Mouse (Mus musculus): ENCODE results near the gene Gm26558. TPM values are rescaled to one million over a fixed set of nuclear protein-coding genes. Genes with fewer than 3 reads are reported as not detected.

Gm26558 gene
- total RNA-seq, 1 experiment, result 0.27 TPM

DNA sequence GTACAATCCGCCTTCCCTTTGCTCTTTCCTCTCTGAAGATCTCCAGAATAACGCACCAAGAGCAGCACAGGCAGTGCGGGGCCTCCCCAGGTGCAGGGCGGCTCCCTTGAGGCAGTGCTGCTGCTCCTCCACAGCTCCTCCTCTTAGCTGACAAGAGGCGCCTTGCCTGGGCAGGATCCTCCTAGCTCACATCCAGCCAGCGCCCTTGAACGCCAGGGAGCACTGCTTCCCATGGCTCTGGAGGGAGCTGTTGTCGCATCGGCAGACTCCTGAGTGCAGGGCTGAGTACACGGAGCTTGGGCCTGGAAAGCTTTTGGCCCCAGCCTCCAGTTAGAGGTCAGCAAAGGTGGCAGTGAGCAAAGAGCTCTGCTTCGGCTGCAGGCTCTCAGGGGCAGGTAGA is 28.3 kb upstream of the Gm26558 start:
- H3K9ac ChIP-seq (ENCODE audit: insufficient read depth, low read depth, low read length, poor library complexity, severe bottlenecking), result peak overlapping the region; percentile 43
- TF ChIP-seq CHD2 (IDR thresholded peaks at IDR 0.05; ENCODE audit: low read depth, low read length) (no peak), MAFK (IDR thresholded peaks at IDR 0.05; ENCODE audit: insufficient read depth, low read depth, low read length) (no peak), ZNF384 (IDR thresholded peaks at IDR 0.05; ENCODE audit: low read depth, low read length) (no peak), HCFC1 (IDR thresholded peaks at IDR 0.05; ENCODE audit: borderline replicate concordance, insufficient read depth, low read length) (no peak), ZC3H11A (IDR thresholded peaks at IDR 0.05; ENCODE audit: borderline replicate concordance, low read depth, low read length) (no peak)
- H3K27ac ChIP-seq (ENCODE audit: insufficient read depth, low read depth, low read length, poor library complexity, severe bottlenecking), result peak overlapping the region; percentile 52

DNA sequence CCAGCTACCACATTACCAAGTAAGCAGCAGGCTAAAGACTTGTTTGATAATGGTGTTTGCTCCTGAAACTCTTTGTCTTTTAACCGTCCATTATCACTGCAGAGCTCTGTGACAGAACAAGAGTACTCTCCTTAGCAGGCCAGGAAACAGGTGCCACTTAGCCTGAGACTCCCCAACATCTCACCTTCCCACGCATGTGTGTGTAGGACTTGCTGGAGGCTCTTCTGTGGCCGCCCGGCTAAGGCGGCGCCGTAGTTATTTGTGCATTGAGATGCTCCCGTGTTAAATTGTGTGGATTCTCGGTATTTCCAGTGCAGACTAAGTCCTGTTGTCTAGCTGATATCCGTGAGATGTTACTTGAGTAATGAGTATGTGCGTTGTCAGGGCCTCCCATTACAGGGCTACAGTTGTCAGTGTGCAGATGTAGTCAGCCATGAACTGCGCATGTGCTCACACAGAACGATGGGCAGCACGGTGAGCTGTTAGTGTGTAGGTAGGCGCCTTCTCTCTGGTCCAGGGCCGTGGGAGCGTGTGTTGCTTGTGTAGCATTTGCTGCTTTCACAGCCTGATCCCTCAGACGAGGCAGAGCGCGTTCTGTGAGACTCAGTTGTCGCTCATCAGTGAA is 26.7 kb upstream of the Gm26558 start:
- Histone ChIP-seq H3K9me3 (ENCODE audit: control insufficient read depth, insufficient read depth, low read depth, low read length) (no peaks in the 10 kb centered on the region), H3K4me1 (ENCODE audit: control insufficient read depth in 2 of 2, insufficient read depth in 2 of 2, low read length in 2 of 2, poor library complexity in 1 of 2) (peaks cover 0 to 16% of the 10 kb centered on the region in 2 experiments), H3K4me3 (ENCODE audit: insufficient read depth in 1 of 2, low read depth in 1 of 2, low read length in 2 of 2, poor library complexity in 1 of 2, severe bottlenecking in 1 of 2) (no peak overlapping the region), H3K9ac (ENCODE audit: insufficient read depth, low read depth, low read length, poor library complexity, severe bottlenecking) (no peak overlapping the region), H3K36me3 (ENCODE audit: control insufficient read depth, insufficient read depth, low read length, poor library complexity, severe bottlenecking) (peaks cover 35% of the 10 kb centered on the region), H3K27ac (ENCODE audit: insufficient read depth, low read depth, low read length, poor library complexity, severe bottlenecking) (no peak overlapping the region)
- in situ Hi-C loops (cut with MboI; ENCODE audit: low sequenced_read_pairs in 2 of 2, unreplicated experiment in 2 of 2), result no loop called here
- DNase-seq (ENCODE audit: low read depth, low spot score), result no peak
- no peak for TF ChIP-seq ZNF384 (IDR thresholded peaks at IDR 0.05; ENCODE audit: low read depth, low read length)
- TF ChIP-seq HCFC1 (IDR thresholded peaks at IDR 0.05; ENCODE audit: borderline replicate concordance, insufficient read depth, low read length), result no peak
- no peak for TF ChIP-seq MAFK (IDR thresholded peaks at IDR 0.05; ENCODE audit: insufficient read depth, low read depth, low read length)
- TF ChIP-seq CHD2 (IDR thresholded peaks at IDR 0.05; ENCODE audit: low read depth, low read length), result no peak
- no peak for TF ChIP-seq ZC3H11A (IDR thresholded peaks at IDR 0.05; ENCODE audit: borderline replicate concordance, low read depth, low read length)

More for the DNA sequence above, 28.3 kb upstream of the Gm26558 start:
- H3K4me1 ChIP-seq (ENCODE audit: control insufficient read depth in 2 of 2, insufficient read depth in 2 of 2, low read length in 2 of 2, poor library complexity in 1 of 2), result peaks cover 0 to 16% of the 10 kb centered on the region in 2 experiments
- H3K4me3 ChIP-seq (ENCODE audit: insufficient read depth in 1 of 2, low read depth in 1 of 2, low read length in 2 of 2, poor library complexity in 1 of 2, severe bottlenecking in 1 of 2), result peak overlapping the region; percentile 14 to 46
- in situ Hi-C loops (cut with MboI; ENCODE audit: low sequenced_read_pairs in 2 of 2, unreplicated experiment in 2 of 2), result no loop called here
- H3K36me3 ChIP-seq (ENCODE audit: control insufficient read depth, insufficient read depth, low read length, poor library complexity, severe bottlenecking), result peaks cover 29% of the 10 kb centered on the region
- peak; percentile 59 for DNase-seq (ENCODE audit: low read depth, low spot score)
- H3K9me3 ChIP-seq (ENCODE audit: control insufficient read depth, insufficient read depth, low read depth, low read length), result no peaks in the 10 kb centered on the region

DNA sequence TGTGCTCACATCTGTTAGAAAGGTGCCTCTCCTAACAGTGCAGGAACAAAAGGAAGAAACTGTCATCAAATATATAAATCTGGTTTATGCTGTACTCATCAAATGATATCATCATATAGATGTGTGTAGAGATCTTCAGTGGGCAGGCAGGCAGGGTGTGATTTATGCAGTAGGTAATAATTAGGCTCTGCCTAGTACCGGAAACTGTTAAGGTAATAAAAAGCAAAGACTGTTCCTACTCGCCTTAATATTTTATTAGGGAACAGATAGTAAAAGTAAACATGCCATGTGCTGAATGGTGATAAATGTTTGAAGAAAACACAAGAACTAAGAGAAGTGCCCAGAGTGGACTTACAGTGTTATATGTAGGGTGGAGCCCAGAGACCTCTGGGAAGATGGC is 20.4 kb upstream of the Gm26558 start:
- peaks cover 35% of the 10 kb centered on the region for H3K36me3 ChIP-seq (ENCODE audit: control insufficient read depth, insufficient read depth, low read length, poor library complexity, severe bottlenecking)
- in situ Hi-C loops (cut with MboI; ENCODE audit: low sequenced_read_pairs in 2 of 2, unreplicated experiment in 2 of 2), result no loop called here

DNA sequence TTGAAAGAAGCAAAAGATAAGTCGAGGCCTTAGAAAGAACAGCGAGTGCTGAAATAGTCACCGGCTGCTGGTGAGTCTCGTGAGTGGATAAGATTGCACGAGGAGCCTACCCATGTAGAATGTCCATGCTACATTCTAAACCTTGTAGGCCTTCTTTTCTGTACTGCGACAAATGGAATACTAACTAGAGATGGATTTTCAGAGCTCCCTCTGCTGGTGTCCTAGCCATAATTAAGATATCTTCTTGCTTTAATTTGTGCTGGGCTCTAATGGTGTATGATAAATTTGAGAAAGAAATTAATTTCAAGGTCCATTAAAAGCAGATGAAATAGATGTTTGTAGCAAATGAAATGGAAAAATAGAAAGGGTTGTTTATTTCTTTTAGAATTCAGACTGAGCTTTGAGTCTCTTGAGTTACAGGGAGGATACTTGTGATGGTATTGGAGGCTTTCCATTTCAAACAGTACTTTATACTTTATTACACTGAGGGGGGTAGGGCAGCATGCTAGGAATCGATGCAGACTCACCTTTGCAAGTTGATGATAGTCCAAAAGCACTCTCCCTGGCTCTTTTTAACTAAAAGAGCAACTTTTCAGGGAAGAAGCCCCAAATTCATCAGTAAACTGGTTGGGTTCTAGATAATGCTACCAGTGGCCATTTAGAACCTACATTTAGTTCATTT is 11.7 kb upstream of the Gm26558 start:
- H3K9me3 ChIP-seq (ENCODE audit: control insufficient read depth, insufficient read depth, low read depth, low read length), result no peaks in the 10 kb centered on the region

More for the DNA sequence above, 20.4 kb upstream of the Gm26558 start:
- Histone ChIP-seq H3K27ac (ENCODE audit: insufficient read depth, low read depth, low read length, poor library complexity, severe bottlenecking) (no peak overlapping the region), H3K4me3 (ENCODE audit: insufficient read depth in 1 of 2, low read depth in 1 of 2, low read length in 2 of 2, poor library complexity in 1 of 2, severe bottlenecking in 1 of 2) (no peak overlapping the region), H3K9ac (ENCODE audit: insufficient read depth, low read depth, low read length, poor library complexity, severe bottlenecking) (no peak overlapping the region), H3K9me3 (ENCODE audit: control insufficient read depth, insufficient read depth, low read depth, low read length) (no peaks in the 10 kb centered on the region), H3K4me1 (ENCODE audit: control insufficient read depth in 2 of 2, insufficient read depth in 2 of 2, low read length in 2 of 2, poor library complexity in 1 of 2) (no peaks in the 10 kb centered on the region)
- TF ChIP-seq CHD2 (IDR thresholded peaks at IDR 0.05; ENCODE audit: low read depth, low read length) (no peak), MAFK (IDR thresholded peaks at IDR 0.05; ENCODE audit: insufficient read depth, low read depth, low read length) (no peak), ZNF384 (IDR thresholded peaks at IDR 0.05; ENCODE audit: low read depth, low read length) (no peak), HCFC1 (IDR thresholded peaks at IDR 0.05; ENCODE audit: borderline replicate concordance, insufficient read depth, low read length) (no peak), ZC3H11A (IDR thresholded peaks at IDR 0.05; ENCODE audit: borderline replicate concordance, low read depth, low read length) (no peak)
- no peak for DNase-seq (ENCODE audit: low read depth, low spot score)

More for the DNA sequence above, 11.7 kb upstream of the Gm26558 start:
- Histone ChIP-seq H3K4me1 (ENCODE audit: control insufficient read depth in 2 of 2, insufficient read depth in 2 of 2, low read length in 2 of 2, poor library complexity in 1 of 2) (no peaks in the 10 kb centered on the region; a peak in 1 of 4 replicates), H3K9ac (ENCODE audit: insufficient read depth, low read depth, low read length, poor library complexity, severe bottlenecking) (no peak overlapping the region), H3K4me3 (ENCODE audit: insufficient read depth in 1 of 2, low read depth in 1 of 2, low read length in 2 of 2, poor library complexity in 1 of 2, severe bottlenecking in 1 of 2) (no peak overlapping the region), H3K36me3 (ENCODE audit: control insufficient read depth, insufficient read depth, low read length, poor library complexity, severe bottlenecking) (peaks cover 6% of the 10 kb centered on the region), H3K27ac (ENCODE audit: insufficient read depth, low read depth, low read length, poor library complexity, severe bottlenecking) (no peak overlapping the region)
- DNase-seq (ENCODE audit: low read depth, low spot score), result no peak
- in situ Hi-C loops (cut with MboI; ENCODE audit: low sequenced_read_pairs in 2 of 2, unreplicated experiment in 2 of 2), result no loop called here
- TF ChIP-seq ZNF384 (IDR thresholded peaks at IDR 0.05; ENCODE audit: low read depth, low read length), result no peak
- no peak for TF ChIP-seq HCFC1 (IDR thresholded peaks at IDR 0.05; ENCODE audit: borderline replicate concordance, insufficient read depth, low read length)
- no peak for TF ChIP-seq MAFK (IDR thresholded peaks at IDR 0.05; ENCODE audit: insufficient read depth, low read depth, low read length)
- no peak for TF ChIP-seq CHD2 (IDR thresholded peaks at IDR 0.05; ENCODE audit: low read depth, low read length)
- TF ChIP-seq ZC3H11A (IDR thresholded peaks at IDR 0.05; ENCODE audit: borderline replicate concordance, low read depth, low read length), result no peak

Data from ES-E14 (cell line).